Mouse (Mus musculus): Measurements from ENCODE around the gene Pxn. TPM values are rescaled to one million over a fixed set of nuclear protein-coding genes. Genes with fewer than 3 reads are reported as not detected.

Pxn gene
- polyA plus RNA-seq, 1 experiment from 2014 or later: 24.6 TPM

DNA sequence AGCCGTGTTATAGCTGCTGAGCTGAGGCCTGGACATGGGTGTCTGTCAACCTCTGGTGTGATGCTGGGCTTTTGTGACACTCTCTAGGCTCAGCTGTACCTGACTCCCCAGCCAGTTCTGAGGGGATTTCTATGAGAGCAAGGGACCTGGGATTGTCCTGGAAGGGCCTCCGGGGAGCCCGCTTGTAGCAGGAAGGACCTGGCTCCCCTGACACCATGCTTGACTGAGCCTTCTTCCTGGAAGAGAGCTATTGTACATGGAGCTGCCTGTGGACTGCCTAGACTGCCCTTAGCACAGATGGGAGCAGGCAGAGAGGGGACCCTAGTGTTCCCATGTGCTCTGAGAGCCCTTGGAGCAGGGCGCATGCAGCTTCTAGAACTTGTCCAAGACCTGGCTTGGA, 18.9 kb downstream of the Pxn start:
- Histone ChIP-seq H3K36me3 (replicated peaks) (no peaks in the 10 kb centered on the region), H3K4me1 (peaks cover 25% of the 10 kb centered on the region), H3K27me3 (no peaks in the 10 kb centered on the region), H3K9ac (no peak overlapping the region), H3K9me3 (no peaks in the 10 kb centered on the region), H3K4me3 (replicated peaks) (no peak overlapping the region), H3K27ac (no peak overlapping the region), H3K4me2 (no peak overlapping the region)
- ATAC-seq (ENCODE audit: low FRiP score): no peak
- WGBS: 89% methylated on average over 4 of the region's 4 CpGs

DNA sequence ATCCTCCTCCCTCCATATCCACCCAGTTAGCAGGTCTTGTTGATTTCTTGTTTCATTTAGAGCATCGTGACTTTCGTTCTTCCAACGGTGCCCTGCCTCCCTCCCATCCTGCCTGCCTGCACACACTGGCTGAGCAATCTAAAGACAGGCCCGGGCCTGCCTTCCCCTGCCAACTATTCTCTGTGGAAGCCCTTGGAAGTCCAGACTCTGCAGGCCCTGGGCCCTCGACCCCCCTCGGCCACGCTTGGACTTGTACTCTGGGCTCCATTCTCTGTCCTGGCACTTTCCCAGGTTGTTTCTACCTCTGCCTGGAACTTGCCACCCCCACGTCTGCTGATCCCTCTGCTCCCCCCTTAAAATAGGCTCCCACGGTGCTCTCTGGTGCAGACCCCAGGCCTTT, 19.5 kb downstream of the Pxn start:
- ATAC-seq (ENCODE audit: low FRiP score): no peak

DNA sequence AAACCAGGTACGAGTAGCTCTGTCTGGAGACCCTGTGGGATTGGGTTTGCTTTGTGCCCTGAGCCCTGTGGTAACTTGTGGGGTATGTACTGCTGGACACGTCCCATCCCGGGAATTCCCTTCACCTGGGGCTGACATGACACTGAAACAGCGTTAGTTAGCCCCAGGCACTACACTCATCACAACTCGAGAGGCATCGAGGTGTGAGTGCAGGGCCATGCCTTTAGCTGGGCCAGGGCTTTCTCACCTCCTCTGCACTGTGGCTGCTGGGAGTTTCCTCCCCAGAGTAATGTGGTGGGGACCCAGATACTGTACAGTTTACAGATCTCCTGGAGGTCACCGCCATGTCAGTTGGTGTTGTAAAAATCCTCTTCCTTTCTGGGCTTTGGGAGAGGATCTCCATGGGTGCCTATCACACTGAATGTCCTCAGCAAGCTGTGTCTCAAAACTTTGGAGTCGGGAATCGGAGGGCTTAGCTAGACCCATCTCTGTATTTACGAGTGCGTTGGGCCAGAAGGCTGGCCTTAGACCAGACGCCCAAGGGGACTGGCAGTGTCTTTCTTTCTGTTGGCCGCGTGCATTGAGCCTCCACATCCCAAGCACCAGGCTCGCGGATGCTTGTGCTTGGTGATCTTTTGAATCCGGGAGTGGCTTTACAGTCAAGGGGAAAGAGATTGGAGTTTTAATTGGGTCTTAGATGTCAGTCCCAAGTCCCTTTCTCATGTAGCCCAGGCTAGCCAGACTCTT, 20.2 kb downstream of the Pxn start:
- H3K9me3 ChIP-seq: no peaks in the 10 kb centered on the region
- no peak overlapping the region for H3K9ac ChIP-seq
- WGBS: 88% methylated on average over 17 of the region's 17 CpGs
- no peak overlapping the region for H3K4me3 ChIP-seq (replicated peaks)
- H3K27ac ChIP-seq: no peak overlapping the region
- no peaks in the 10 kb centered on the region for H3K36me3 ChIP-seq (replicated peaks)
- H3K4me2 ChIP-seq: no peak overlapping the region
- no peak for ATAC-seq (ENCODE audit: low FRiP score)
- peaks cover 32% of the 10 kb centered on the region for H3K4me1 ChIP-seq
- no peaks in the 10 kb centered on the region for H3K27me3 ChIP-seq

More for the DNA sequence above, 19.5 kb downstream of the Pxn start:
- Histone ChIP-seq H3K27ac (no peak overlapping the region), H3K4me1 (peaks cover 30% of the 10 kb centered on the region), H3K4me3 (replicated peaks) (no peak overlapping the region), H3K9me3 (no peaks in the 10 kb centered on the region), H3K27me3 (no peaks in the 10 kb centered on the region), H3K9ac (no peak overlapping the region), H3K4me2 (no peak overlapping the region), H3K36me3 (replicated peaks) (no peaks in the 10 kb centered on the region)
- 83% methylated on average over 9 of the region's 9 CpGs for WGBS

DNA sequence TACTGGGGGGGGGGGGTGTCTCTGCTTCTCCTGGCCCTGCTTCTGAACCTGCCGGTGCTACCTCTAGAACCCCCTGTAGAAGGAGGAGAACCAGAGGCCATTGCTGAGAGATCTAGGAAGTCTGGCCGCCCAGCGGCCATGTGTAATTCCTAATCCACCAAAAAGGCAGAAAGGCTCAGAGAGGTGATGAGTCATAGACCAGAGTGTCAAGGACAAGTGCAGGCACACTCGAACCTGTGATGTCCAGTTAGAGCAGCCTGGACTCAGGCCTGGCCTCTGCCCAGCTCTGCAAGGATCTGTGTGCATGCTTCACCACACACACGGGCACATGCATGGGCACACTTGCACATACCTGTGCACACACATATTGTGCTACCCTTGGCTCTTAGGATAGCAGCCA, 21.7 kb downstream of the Pxn start:
- Histone ChIP-seq H3K4me3 (replicated peaks) (no peak overlapping the region), H3K4me1 (peaks cover 34% of the 10 kb centered on the region), H3K27me3 (no peaks in the 10 kb centered on the region), H3K36me3 (replicated peaks) (no peaks in the 10 kb centered on the region), H3K9me3 (no peaks in the 10 kb centered on the region), H3K27ac (no peak overlapping the region), H3K4me2 (no peak overlapping the region), H3K9ac (no peak overlapping the region)
- 86% methylated on average over 5 of the region's 5 CpGs for WGBS
- ATAC-seq (ENCODE audit: low FRiP score): no peak

DNA sequence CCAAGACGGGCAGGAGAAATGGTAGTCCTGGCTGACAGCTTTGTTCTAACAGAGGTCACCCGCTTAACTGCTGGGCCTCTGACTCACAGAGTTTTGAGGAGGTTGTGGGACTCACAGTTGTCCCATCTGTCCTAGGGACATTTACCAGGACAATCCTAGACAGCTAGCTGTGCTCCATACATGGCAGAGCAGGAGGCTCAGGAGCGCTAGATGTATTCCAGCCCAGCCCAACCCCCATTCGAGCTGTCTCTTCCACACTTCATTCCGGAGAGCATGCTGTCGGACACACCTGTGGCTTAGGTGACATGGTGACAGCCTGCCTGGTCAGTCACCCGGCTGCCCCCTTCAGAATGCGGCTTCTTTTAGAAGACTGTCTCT, 22.9 kb downstream of the Pxn start:
- ATAC-seq (ENCODE audit: low FRiP score): no peak
- no peaks in the 10 kb centered on the region for H3K27me3 ChIP-seq
- H3K4me2 ChIP-seq: no peak overlapping the region
- H3K27ac ChIP-seq: 0 out of 2 replicates have a peak overlapping the region, but pooled peaks have one; percentile 20
- no peaks in the 10 kb centered on the region for H3K36me3 ChIP-seq (replicated peaks)
- WGBS: 85% methylated on average over 8 of the region's 8 CpGs
- no peaks in the 10 kb centered on the region for H3K9me3 ChIP-seq
- H3K4me1 ChIP-seq: peaks cover 33% of the 10 kb centered on the region
- H3K9ac ChIP-seq: no peak overlapping the region
- H3K4me3 ChIP-seq (replicated peaks): no peak overlapping the region

DNA sequence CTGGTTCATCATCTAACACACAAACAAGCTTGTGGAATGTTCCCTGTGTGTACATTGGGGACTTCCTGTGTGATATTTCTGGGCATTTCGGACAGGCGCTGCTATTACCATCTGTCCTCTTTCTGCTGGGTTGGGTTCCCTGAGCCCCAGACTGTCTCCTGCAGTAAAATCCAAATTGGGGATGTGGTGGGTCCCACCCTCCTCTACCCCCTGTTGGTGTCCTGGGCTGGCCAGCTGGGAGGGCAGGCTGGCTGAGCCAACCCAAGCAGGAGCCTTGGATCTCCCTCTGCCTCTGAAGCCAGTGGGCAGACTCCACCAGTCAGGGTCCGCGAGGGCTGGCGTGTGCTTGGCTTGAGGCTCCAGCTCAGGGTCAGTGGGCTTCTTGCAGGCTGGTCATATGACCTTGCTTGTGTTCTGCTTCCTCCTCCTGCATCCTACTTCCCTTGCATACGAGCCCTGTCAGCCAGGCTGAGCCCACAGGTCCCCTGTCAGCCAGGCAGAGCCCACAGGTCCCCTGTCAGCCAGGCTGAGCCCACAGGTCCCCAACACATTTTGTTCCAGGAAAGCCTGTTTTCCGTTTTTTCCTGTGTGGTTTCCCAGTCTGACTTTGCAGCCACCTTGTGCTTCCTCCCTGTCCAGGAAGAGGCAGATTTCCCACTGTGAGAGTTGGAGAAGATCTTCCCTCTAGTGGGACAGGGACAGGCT, 23.4 kb downstream of the Pxn start:
- Histone ChIP-seq H3K9ac (no peak overlapping the region), H3K4me1 (peaks cover 35% of the 10 kb centered on the region), H3K36me3 (replicated peaks) (no peaks in the 10 kb centered on the region), H3K27ac (peak overlapping the region; percentile 46; the same call in 1 of the 2 replicates), H3K27me3 (no peaks in the 10 kb centered on the region), H3K9me3 (no peaks in the 10 kb centered on the region), H3K4me2 (no peak overlapping the region), H3K4me3 (replicated peaks) (no peak overlapping the region)
- 71% methylated on average over 7 of the region's 7 CpGs for WGBS
- no peak for ATAC-seq (ENCODE audit: low FRiP score)

DNA sequence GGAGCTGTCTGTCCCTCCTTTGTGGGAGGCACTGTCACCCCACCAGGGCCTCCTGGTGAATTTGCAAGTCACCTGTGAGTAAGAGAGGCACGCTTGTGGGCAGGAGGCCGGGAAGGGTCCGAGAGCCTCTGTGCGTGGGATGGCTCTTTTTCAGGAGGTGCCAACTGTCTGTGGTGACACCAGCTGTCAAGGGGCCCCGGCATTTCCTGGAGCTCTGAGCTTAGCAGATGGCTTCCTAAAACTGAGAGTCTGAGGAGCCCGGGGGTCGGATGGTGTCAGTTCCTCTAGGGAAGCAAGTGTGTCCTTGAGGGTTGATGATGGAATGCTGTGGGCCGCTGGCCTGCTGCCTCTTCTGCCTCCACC, 24.0 kb downstream of the Pxn start:
- Histone ChIP-seq H3K4me1 (peaks cover 38% of the 10 kb centered on the region), H3K9me3 (no peaks in the 10 kb centered on the region), H3K27ac (peak overlapping the region; percentile 46; the same call in 1 of the 2 replicates), H3K36me3 (replicated peaks) (no peaks in the 10 kb centered on the region), H3K4me2 (no peak overlapping the region), H3K9ac (no peak overlapping the region), H3K27me3 (no peaks in the 10 kb centered on the region), H3K4me3 (replicated peaks) (no peak overlapping the region)
- WGBS: 74% methylated on average over 8 of the region's 8 CpGs
- ATAC-seq (ENCODE audit: low FRiP score): no peak

DNA sequence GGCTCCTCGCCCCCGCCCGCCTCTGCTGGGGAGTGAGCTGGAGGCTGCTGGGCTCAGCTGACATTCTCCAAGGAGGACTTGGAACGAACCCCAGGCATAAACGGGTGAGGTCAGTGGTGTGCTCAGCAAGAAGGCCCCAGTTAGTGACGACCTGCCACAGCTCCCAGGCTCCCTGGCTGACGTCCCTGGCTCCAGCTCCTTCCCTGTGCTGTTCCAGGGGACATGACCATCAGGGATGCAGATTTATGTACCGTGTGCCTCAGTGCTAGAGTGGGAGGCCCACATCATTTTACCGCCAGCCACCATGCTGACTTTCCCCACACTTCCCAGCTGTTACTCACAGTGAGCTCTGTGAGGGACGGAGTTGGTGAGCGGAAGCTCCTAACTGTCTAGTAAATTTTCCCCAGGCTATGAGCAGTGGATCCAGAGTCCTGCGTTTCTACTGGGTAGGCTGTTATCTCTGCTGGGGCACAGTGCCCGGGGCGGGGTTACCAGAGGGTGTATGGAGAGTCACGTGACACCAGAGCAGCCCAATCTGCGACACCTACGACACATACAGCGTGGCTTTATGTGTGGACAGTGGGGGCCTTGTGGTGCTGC, 25.3 kb downstream of the Pxn start:
- 70% methylated on average over 18 of the region's 18 CpGs for WGBS
- H3K27ac ChIP-seq: peak overlapping the region; percentile 32; the same call in 1 of the 2 replicates
- H3K4me3 ChIP-seq (replicated peaks): no peak overlapping the region
- H3K9ac ChIP-seq: 0 out of 2 replicates have a peak overlapping the region, but pooled peaks have one; percentile 29
- no peaks in the 10 kb centered on the region for H3K27me3 ChIP-seq
- H3K4me1 ChIP-seq: peaks cover 42% of the 10 kb centered on the region
- no peaks in the 10 kb centered on the region for H3K36me3 ChIP-seq (replicated peaks)
- no peak overlapping the region for H3K4me2 ChIP-seq
- no peak for ATAC-seq (ENCODE audit: low FRiP score)
- H3K9me3 ChIP-seq: no peaks in the 10 kb centered on the region

DNA sequence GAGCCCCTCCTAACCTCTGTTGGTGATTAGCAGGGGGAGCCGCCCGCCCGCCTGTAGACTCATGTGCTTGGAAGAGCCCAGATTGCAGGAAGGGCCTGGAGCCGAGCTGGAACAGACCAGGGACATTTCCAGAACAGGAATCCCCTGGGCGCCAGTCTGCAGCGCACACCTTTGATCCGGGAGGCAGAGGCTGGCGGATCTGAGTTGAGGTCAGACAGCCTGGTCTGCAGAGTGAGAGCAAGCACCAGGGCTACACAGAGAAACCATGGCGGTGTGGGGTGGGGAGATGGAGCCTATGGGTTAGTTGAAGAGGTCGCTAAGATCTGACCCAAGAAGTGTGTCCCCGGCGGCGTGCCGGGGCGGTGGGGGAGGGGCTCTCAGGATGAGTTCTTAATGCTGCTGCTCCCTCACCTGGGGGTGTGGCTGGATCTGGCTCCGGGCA, 27.8 kb downstream of the Pxn start:
- no peak overlapping the region for H3K4me3 ChIP-seq (replicated peaks)

DNA sequence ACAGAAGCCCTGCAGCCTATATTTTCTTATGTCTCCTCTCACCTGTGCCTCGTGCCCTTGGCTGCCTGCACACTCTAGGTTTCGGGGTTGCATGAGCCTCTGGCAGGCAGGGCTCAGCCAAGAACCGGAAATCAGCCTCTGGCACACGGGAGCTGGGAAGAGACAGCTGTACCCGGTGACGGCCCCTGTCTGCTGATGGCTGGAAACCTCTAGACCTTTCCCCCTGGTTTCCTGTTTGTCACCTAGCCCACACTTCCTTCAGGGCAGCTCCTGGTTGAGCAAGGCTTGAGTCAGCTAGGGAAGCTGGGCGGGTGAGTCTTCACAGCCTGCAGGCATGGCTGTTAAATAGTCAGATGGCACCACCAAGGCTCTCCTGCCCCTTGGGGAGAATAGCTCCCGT, 28.4 kb downstream of the Pxn start:
- no peak overlapping the region for H3K27ac ChIP-seq
- no peaks in the 10 kb centered on the region for H3K36me3 ChIP-seq (replicated peaks)
- no peak overlapping the region for H3K4me2 ChIP-seq
- WGBS: 66% methylated on average over 8 of the region's 8 CpGs
- no peak overlapping the region for H3K9ac ChIP-seq
- ATAC-seq (ENCODE audit: low FRiP score): no peak
- peaks cover 49% of the 10 kb centered on the region for H3K4me1 ChIP-seq
- no peaks in the 10 kb centered on the region for H3K27me3 ChIP-seq
- H3K4me3 ChIP-seq (replicated peaks): no peak overlapping the region
- H3K9me3 ChIP-seq: no peaks in the 10 kb centered on the region

More for the DNA sequence above, 27.8 kb downstream of the Pxn start:
- H3K9ac ChIP-seq: no peak overlapping the region; the same call in 1 of the 2 replicates
- 0 out of 2 replicates have a peak overlapping the region, but pooled peaks have one; percentile 6 for H3K27ac ChIP-seq
- no peaks in the 10 kb centered on the region for H3K9me3 ChIP-seq
- no peak for ATAC-seq (ENCODE audit: low FRiP score)
- H3K36me3 ChIP-seq (replicated peaks): no peaks in the 10 kb centered on the region
- no peak overlapping the region for H3K4me2 ChIP-seq
- peaks cover 50% of the 10 kb centered on the region for H3K4me1 ChIP-seq
- no peaks in the 10 kb centered on the region for H3K27me3 ChIP-seq
- WGBS: 18% methylated on average over 16 of the region's 16 CpGs

DNA sequence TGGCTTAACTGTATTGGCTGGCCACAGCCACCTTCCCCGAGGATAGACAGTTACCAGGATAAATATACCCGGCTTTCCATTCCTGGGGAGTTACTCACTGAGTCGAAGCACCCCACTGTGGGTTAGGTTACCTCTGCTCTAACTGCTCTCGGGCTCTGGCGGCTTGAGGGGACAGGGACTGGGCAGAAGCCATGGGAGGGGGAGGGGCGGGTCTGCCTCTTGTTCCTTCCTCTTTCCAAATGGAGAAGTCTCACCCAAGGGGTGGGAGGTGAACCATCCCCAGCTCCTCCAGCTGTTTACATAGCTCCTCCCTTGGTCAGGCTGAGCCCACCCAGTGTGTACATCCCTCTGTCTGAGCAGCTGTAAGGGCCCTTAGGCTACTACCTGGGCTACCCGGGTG, 29.2 kb downstream of the Pxn start:
- Histone ChIP-seq H3K27ac (no peak overlapping the region), H3K4me1 (peaks cover 41% of the 10 kb centered on the region)

DNA sequence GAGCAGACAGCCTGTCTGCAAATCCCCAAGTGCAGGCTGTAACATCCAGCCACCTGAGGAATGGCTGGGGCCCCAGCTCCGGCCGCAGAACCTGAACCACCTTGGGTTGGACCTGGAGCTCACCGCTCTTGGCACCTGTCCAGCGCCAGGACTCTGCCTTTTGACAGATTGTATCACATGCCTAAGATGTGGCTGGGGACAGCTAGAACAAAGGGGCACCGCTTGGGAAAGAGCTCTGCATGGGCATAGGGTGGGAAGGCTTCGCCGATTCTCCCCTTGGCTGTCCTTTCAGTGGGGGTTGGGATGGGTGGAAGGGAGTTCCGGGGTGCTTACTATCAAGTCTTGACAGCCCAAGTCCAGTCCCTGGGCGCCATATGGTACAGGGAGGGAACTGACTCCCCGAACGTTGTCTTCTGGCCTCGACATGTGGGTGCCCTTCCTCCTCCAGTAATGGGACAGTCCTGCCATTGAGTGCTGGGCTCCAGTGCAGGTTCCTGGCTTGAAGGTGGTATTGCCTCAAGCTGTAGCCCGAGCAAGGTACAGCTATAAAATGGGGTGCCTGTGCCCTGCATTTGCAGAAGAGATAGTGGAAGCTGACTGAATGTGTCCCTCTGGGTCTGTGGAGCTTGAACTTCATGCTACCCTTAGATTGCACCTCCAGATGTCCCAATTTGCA, 31.7 kb downstream of the Pxn start:
- no peaks in the 10 kb centered on the region for H3K27me3 ChIP-seq
- no peaks in the 10 kb centered on the region for H3K36me3 ChIP-seq (replicated peaks)
- H3K9ac ChIP-seq: no peak overlapping the region
- no peak overlapping the region for H3K4me2 ChIP-seq
- ATAC-seq (ENCODE audit: low FRiP score): no peak
- H3K4me1 ChIP-seq: peaks cover 32% of the 10 kb centered on the region
- 74% methylated on average over 13 of the region's 13 CpGs for WGBS
- H3K27ac ChIP-seq: peak overlapping the region; percentile 42; the same call in 1 of the 2 replicates
- H3K4me3 ChIP-seq (replicated peaks): no peak overlapping the region
- no peaks in the 10 kb centered on the region for H3K9me3 ChIP-seq

More for the DNA sequence above, 29.2 kb downstream of the Pxn start:
- no peak for ATAC-seq (ENCODE audit: low FRiP score)
- no peak overlapping the region for H3K4me3 ChIP-seq (replicated peaks)
- H3K4me2 ChIP-seq: no peak overlapping the region
- no peaks in the 10 kb centered on the region for H3K9me3 ChIP-seq
- 36% methylated on average over 7 of the region's 7 CpGs for WGBS
- no peak overlapping the region for H3K9ac ChIP-seq
- H3K36me3 ChIP-seq (replicated peaks): no peaks in the 10 kb centered on the region
- H3K27me3 ChIP-seq: no peaks in the 10 kb centered on the region

Measured in forebrain, embryonic 12.5 days (tissue).